In the genomic region with DNA sequence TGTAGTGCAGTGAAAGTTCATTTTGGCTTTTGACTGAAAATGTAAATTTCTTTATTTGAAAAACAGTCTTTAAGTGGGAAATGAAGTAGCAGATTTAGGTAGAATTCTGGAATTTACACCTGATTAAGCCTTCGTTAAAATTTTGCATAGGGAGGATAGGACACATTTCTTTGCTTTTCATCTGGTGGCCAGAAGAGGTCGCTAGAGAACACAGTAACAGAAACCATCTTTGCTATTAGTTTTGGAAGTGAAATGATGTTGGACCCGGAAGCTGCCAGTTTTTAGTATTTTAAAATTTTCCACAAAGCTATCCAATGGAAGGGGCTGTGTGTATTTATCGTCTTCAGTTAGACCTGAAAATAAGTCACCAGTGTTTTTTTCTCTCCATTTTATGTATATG, we compare ENCODE assay signal across 8 mouse cellular contexts. TPM values are rescaled to one million over a fixed set of nuclear protein-coding genes. Genes with fewer than 3 reads are reported as not detected.
DNase-seq lines count a peak whose midpoint lies in the region; ATAC-seq and TF ChIP-seq lines count a peak whose summit lies in the region.

No protein-coding gene starts in this region.

- no peaks in the 10 kb centered on the region for H3K4me1 ChIP-seq in kidney, adult 2 months (ENCODE audit: control insufficient read depth, insufficient read depth, low read length)
- no peaks in the 10 kb centered on the region for H3K4me1 ChIP-seq in kidney, embryonic 16.5 days (ENCODE audit: insufficient read depth, low read length)

- TF ChIP-seq POLR2A in kidney, adult 2 months (IDR thresholded peaks at IDR 0.05; ENCODE audit: low read depth, low read length), result no peak

- WGBS in kidney, adult 2 months, result 41% methylated on average over 4 of the region's 4 CpGs
- 43% methylated on average over 4 of the region's 4 CpGs for WGBS in kidney, embryonic 16.5 days

- no peaks in the 10 kb centered on the region for H3K27me3 ChIP-seq in kidney, adult 2 months (replicated peaks; ENCODE audit: control insufficient read depth, insufficient read depth, low read length)
- no peaks in the 10 kb centered on the region for H3K27me3 ChIP-seq in kidney, embryonic 16.5 days (ENCODE audit: insufficient read depth, low read length)

- H3K36me3 ChIP-seq in kidney, adult 2 months (ENCODE audit: control insufficient read depth, insufficient read depth, low read length), result no peaks in the 10 kb centered on the region
- peaks cover 65% of the 10 kb centered on the region for H3K36me3 ChIP-seq in kidney, embryonic 16.5 days (ENCODE audit: insufficient read depth, low read length)

- no peak overlapping the region for H3K9ac ChIP-seq in kidney, embryonic 16.5 days (replicated peaks; ENCODE audit: low read length)

- H3K4me3 ChIP-seq in kidney, adult 2 months (ENCODE audit: insufficient read depth, low read depth, low read length), result no peak overlapping the region
- no peak overlapping the region for H3K4me3 ChIP-seq in kidney, embryonic 16.5 days (ENCODE audit: low read length)

- peak; percentile 42 for DNase-seq in kidney, adult 2 months
- DNase-seq in thymus, postnatal 0 days (ENCODE audit: low spot score), result peak; percentile 38
- DNase-seq in thymus, postnatal 25 days, result no peak
- peak; percentile 47 for DNase-seq in c-Kit-positive CD71-positive TER-119-positive erythroid progenitor cells, embryonic 14.5 days (ENCODE audit: low spot score)
- DNase-seq in lung, postnatal 14 days, result peak; percentile 53
- no peak for DNase-seq in gastrocnemius, postnatal 25 days

- H3K27ac ChIP-seq in kidney, adult 2 months (ENCODE audit: insufficient read depth, low read depth, low read length), result no peak overlapping the region
- H3K27ac ChIP-seq in kidney, embryonic 16.5 days (ENCODE audit: low read length), result no peak overlapping the region

- TF ChIP-seq CTCF in kidney, adult 2 months (conservative IDR thresholded peaks at IDR 0.05; ENCODE audit: insufficient read depth, insufficient read length, low read depth, low read length), result 0 out of 2 replicates have a peak, but pooled peaks have one; percentile 11

- no peak for ATAC-seq in kidney, embryonic 16.5 days (ENCODE audit: low FRiP score, low TSS enrichment)
- no peak for ATAC-seq in monocyte, adult 5-6 weeks (replicated peaks; ENCODE audit: insufficient number of reproducible peaks, low FRiP score, low TSS enrichment, poor library complexity, severe bottlenecking)

- H3K9me3 ChIP-seq in kidney, embryonic 16.5 days (ENCODE audit: low read length), result no peaks in the 10 kb centered on the region

- no peak overlapping the region for H3K4me2 ChIP-seq in kidney, embryonic 16.5 days (replicated peaks; ENCODE audit: low read depth, low read length)

RNA-seq across cellular contexts. Expression of a gene that starts 20.1 kb away (rescaled TPM):
- polyA plus RNA-seq in kidney, adult 2 months (2012; rRNA removed), result 12.1 and 12.7 TPM in 2 replicates
- 30.2 and 34.1 TPM in 2 replicates for polyA plus RNA-seq in kidney, embryonic 16.5 days (2015; fragmentation: Nextera tagmentation; extraction: Ambion mirVana)
- polyA plus RNA-seq in thymus, postnatal 0 days (2015; fragmentation: Nextera tagmentation; extraction: Ambion mirVana), result 24.3 and 25.2 TPM in 2 replicates
- total RNA-seq in gastrocnemius, postnatal 25 days (2021), result 1 to 10 TPM; 8.7 to 8.8 TPM
- 16.3 to 34.8 TPM (median 16.7 TPM) in 3 replicates for total RNA-seq in monocyte, adult 5-6 weeks (2017)

RNA-seq across cellular contexts. Expression of a gene that starts 20.2 kb away (rescaled TPM):
- 33.7 and 40.7 TPM in 2 replicates for polyA plus RNA-seq in kidney, adult 2 months (2012; rRNA removed)
- 72.2 and 77.6 TPM in 2 replicates for polyA plus RNA-seq in kidney, embryonic 16.5 days (2015; fragmentation: Nextera tagmentation; extraction: Ambion mirVana)
- polyA plus RNA-seq in thymus, postnatal 0 days (2015; fragmentation: Nextera tagmentation; extraction: Ambion mirVana), result 84.0 and 91.6 TPM in 2 replicates
- 10 to 100 TPM; 25.5 to 25.6 TPM for total RNA-seq in gastrocnemius, postnatal 25 days (2021)
- 123 to 159 TPM (median 156 TPM) in 3 replicates for total RNA-seq in monocyte, adult 5-6 weeks (2017)

RNA-seq across cellular contexts. Expression of a gene that starts 58.6 kb away (rescaled TPM):
- polyA plus RNA-seq in kidney, adult 2 months (2012; rRNA removed), result 29.2 and 30.9 TPM in 2 replicates
- polyA plus RNA-seq in kidney, embryonic 16.5 days (2015; fragmentation: Nextera tagmentation; extraction: Ambion mirVana), result 33.4 and 35.1 TPM in 2 replicates
- 27.8 and 39.5 TPM in 2 replicates for polyA plus RNA-seq in thymus, postnatal 0 days (2015; fragmentation: Nextera tagmentation; extraction: Ambion mirVana)
- 10 to 100 TPM; 36.0 to 40.1 TPM for total RNA-seq in gastrocnemius, postnatal 25 days (2021)
- total RNA-seq in monocyte, adult 5-6 weeks (2017), result 37.6 to 41.1 TPM (median 40.2 TPM) in 3 replicates

Comparison
In these comparisons a context has a peak if more than half of its experiments do, and no peak if none do; other contexts are left out.
1. DNase-seq: peak in kidney, adult 2 months (single experiment), thymus, postnatal 0 days (single experiment), c-Kit-positive CD71-positive TER-119-positive erythroid progenitor cells, embryonic 14.5 days (single experiment) and lung, postnatal 14 days (single experiment); none in thymus, postnatal 25 days (single experiment) and gastrocnemius, postnatal 25 days (single experiment).